8 mouse cellular contexts compared by ENCODE assay signal in genomic region chrX:103484050-103484449, GRCm38 (mm10).
A peak's percentile ranks its signal among the peaks of the same experiment; 100 is the strongest.
DNase-seq lines count a peak whose midpoint lies in the region; ATAC-seq lines count a peak whose summit lies in the region.

No protein-coding gene starts in this region.

- no peak overlapping the region for H3K9ac ChIP-seq in heart, embryonic 16.5 days (ENCODE audit: low read length)

- no peaks in the 10 kb centered on the region for H3K4me1 ChIP-seq in heart, embryonic 16.5 days (ENCODE audit: control insufficient read depth, insufficient read depth, low read length)

- 21% methylated on average over 2 of the region's 2 CpGs for WGBS in heart, embryonic 16.5 days

- peak; percentile 39 for DNase-seq in cerebellum, adult 11 months
- DNase-seq in cerebellum, adult 9-11 months = no peak
- DNase-seq in CD4-positive, CD25-positive, alpha-beta regulatory T cell, adult 2 months (ENCODE audit: low read depth, low spot score) = peak; percentile 68
- peak; percentile 71 to 80 for DNase-seq in cerebellum, postnatal 10 days
- peak; percentile 50 for DNase-seq in kidney, postnatal 14 days
- DNase-seq in lung, postnatal 10 days = peak; percentile 60
- DNase-seq in right cerebral cortex, postnatal 4 days = peak; percentile 33

- no peaks in the 10 kb centered on the region for H3K36me3 ChIP-seq in heart, embryonic 16.5 days (ENCODE audit: control insufficient read depth, insufficient read depth)

- H3K4me3 ChIP-seq in heart, embryonic 16.5 days (ENCODE audit: low read length) = no peak overlapping the region

- peak overlapping the region; percentile 46 for H3K4me2 ChIP-seq in heart, embryonic 16.5 days (ENCODE audit: low read depth, low read length)

- H3K9me3 ChIP-seq in heart, embryonic 16.5 days (replicated peaks; ENCODE audit: control insufficient read depth, low read length) = no peaks in the 10 kb centered on the region

- no peak for ATAC-seq in heart, embryonic 16.5 days (replicated peaks; ENCODE audit: extremely low read depth, insufficient read depth, low FRiP score)

- H3K27ac ChIP-seq in heart, embryonic 16.5 days (ENCODE audit: low read length) = no peak overlapping the region

- no peaks in the 10 kb centered on the region for H3K27me3 ChIP-seq in heart, embryonic 16.5 days (ENCODE audit: control insufficient read depth, insufficient read depth, low read length)
